Mouse (Mus musculus) brain, embryonic 14.5 days (tissue): Measurements from ENCODE around the gene Il12rb2.

ENCODE experiments used
- CTCF ChIP-seq: fragments of 200-500 bp; IDR thresholded peaks from 2 replicates; pipeline ENCODE4 v1.5.1; 2012; ENCODE audit warnings: inconsistent platforms, mild to moderate bottlenecking, moderate library complexity, borderline replicate concordance; ENCODE audit not compliant: insufficient read depth, insufficient read length; ENCODE audit errors: extremely low read depth
- POLR2A ChIP-seq: fragments of 200-500 bp; IDR thresholded peaks from 2 replicates; pipeline ENCODE4 v1.6.1; 2012; ENCODE audit warnings: mild to moderate bottlenecking, inconsistent platforms, borderline replicate concordance; ENCODE audit not compliant: poor library complexity, insufficient read depth, insufficient read length, severe bottlenecking; ENCODE audit errors: extremely low read depth

DNA sequence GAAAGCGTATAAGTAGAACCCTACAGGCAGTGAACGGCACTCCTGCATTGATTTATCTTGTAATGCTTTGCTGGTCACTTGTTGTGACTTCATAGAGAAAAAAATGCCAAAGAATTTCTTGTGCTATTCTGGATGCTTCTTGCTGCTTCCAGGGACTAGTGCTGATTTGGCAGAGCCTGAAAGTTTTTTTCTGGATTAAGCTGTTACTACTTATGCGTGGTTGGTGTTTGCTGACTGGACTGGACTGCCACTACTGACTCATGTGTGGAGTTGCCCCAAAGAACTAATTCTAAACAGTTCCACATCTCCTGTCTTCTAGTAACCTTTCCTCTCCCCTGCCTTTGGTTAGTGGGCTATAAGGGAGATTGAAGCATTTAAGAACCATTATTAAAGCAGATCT, 52.2 kb downstream of the Il12rb2 start:
- TF ChIP-seq CTCF (no peak), POLR2A (no peak)
